Mouse (Mus musculus) cortical plate, adult 2 months (tissue): ENCODE measurements around the gene Krtap4-1.

Source experiments
- CTCF ChIP-seq: fragments of 200-500 bp; IDR thresholded peaks from 2 replicates; pipeline ENCODE4 v1.5.1; 2011; ENCODE audit warnings: mild to moderate bottlenecking, control low read depth, low read length; ENCODE audit not compliant: insufficient read depth; ENCODE audit errors: extremely low read depth
- POLR2A ChIP-seq: fragments of 200-500 bp; IDR thresholded peaks from 2 replicates; pipeline ENCODE4 v1.6.1; 2011; ENCODE audit warnings: mild to moderate bottlenecking, low read length, control low read depth; ENCODE audit not compliant: insufficient read depth; ENCODE audit errors: extremely low read depth

DNA sequence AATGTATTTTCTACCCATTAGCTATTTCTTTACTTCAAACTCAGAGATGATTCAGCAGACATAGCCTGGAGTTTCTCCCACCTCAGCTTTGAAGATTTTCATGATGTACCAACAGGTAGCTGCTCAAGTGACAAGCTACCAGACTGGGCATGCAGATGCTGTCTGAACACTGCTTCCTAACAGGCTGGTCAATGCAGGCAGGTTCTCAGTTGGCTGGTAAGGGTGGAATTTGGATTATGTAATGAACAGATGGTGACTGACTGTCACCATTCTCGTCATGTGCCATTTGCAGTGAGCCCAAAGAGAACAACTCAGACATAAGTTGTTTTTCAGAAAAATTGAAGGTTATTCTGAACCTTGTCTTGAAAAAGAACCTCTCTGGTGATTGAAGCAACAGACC, 18.9 kb downstream of the Krtap4-1 start:
- no peak for TF ChIP-seq CTCF
- TF ChIP-seq POLR2A: no peak
